Mouse (Mus musculus): Measurements from ENCODE around the gene Cldn19. TPM values are rescaled to one million over a fixed set of nuclear protein-coding genes. Genes with fewer than 3 reads are reported as not detected.

Cldn19 gene
- polyA plus RNA-seq, 1 experiment from 2014 or later: not detected

DNA sequence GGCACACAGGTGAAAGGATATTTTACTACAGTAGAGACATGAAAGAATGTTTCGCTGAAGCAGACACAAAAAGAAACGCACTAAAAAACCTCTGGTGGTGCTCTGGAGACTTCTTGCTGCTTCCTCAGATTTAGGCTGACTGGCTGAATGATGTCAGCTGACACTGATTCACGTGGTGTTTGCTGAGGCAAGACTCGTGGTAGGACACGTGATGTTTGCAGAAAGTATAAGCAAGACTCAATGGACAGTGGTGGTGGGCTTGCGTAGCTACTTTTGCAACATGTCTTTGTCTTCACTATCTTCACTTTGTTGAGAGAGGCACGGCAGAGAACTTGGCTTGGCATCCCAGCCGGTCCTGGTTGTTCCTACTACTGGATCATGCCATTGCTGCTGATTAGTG is 48.1 kb downstream of the Cldn19 start:
- H3K4me2 ChIP-seq (ENCODE audit: low read depth, low read length): no peak overlapping the region
- no peak for ATAC-seq (ENCODE audit: low read depth)
- 71% methylated on average over 8 of the region's 8 CpGs for WGBS (ENCODE audit: insufficient replicate concordance)

DNA sequence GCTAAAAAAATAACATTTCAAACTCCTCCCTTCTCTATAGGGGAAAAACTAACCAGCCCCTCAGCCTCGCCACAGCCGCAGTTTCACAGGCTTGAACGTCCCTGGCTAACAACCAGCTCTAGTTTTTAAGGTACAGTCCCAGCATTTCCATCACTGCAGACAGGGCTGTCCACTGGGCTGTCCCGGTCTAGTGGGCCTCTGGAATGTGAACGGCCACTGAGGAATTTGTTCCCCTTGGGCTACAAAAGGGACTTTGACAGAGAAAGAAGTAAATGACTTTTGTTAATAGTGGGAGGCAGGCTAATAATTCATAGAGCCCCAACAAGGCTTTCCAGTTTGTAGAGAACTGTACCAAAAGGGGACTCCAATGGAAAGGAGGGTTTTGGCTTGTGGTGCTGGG is 50.2 kb downstream of the Cldn19 start:
- Histone ChIP-seq H3K36me3 (ENCODE audit: control insufficient read depth, insufficient read depth) (peaks cover 9% of the 10 kb centered on the region), H3K4me2 (ENCODE audit: low read depth, low read length) (no peak overlapping the region), H3K4me3 (ENCODE audit: low read depth, low read length) (no peak overlapping the region), H3K4me1 (ENCODE audit: control insufficient read depth, low read depth, low read length) (no peaks in the 10 kb centered on the region), H3K27me3 (ENCODE audit: control insufficient read depth, insufficient read depth, low read depth, low read length) (no peaks in the 10 kb centered on the region), H3K9ac (ENCODE audit: low read depth, low read length) (no peak overlapping the region), H3K27ac (ENCODE audit: low read length) (no peak overlapping the region), H3K9me3 (replicated peaks; ENCODE audit: control insufficient read depth, low read length) (no peaks in the 10 kb centered on the region)
- WGBS (ENCODE audit: insufficient replicate concordance): 79% methylated on average over 5 of the region's 5 CpGs
- no peak for ATAC-seq (ENCODE audit: low read depth)

More for the DNA sequence above, 48.1 kb downstream of the Cldn19 start:
- Histone ChIP-seq H3K36me3 (ENCODE audit: control insufficient read depth, insufficient read depth) (no peaks in the 10 kb centered on the region), H3K27me3 (ENCODE audit: control insufficient read depth, insufficient read depth, low read depth, low read length) (no peaks in the 10 kb centered on the region), H3K9ac (ENCODE audit: low read depth, low read length) (no peak overlapping the region), H3K9me3 (replicated peaks; ENCODE audit: control insufficient read depth, low read length) (no peaks in the 10 kb centered on the region), H3K4me1 (ENCODE audit: control insufficient read depth, low read depth, low read length) (no peaks in the 10 kb centered on the region), H3K4me3 (ENCODE audit: low read depth, low read length) (no peak overlapping the region), H3K27ac (ENCODE audit: low read length) (no peak overlapping the region)

Other genes starting within 250 kb of the Cldn19 start
- gene Slc2a1, start 146.7 kb upstream of the Cldn19 start, polyA plus RNA-seq (2015; fragmentation: Nextera tagmentation; extraction: Ambion mirVana): 288 and 291 TPM in 2 replicates
- 2.0 and 2.1 TPM in 2 replicates for gene Zfp691, start 81.2 kb upstream of the Cldn19 start, polyA plus RNA-seq (2015; fragmentation: Nextera tagmentation; extraction: Ambion mirVana)
- gene Ermap, start 65.4 kb upstream of the Cldn19 start, polyA plus RNA-seq (2015; fragmentation: Nextera tagmentation; extraction: Ambion mirVana): 359 and 361 TPM in 2 replicates
- 69.6 and 79.2 TPM in 2 replicates for gene Svbp, start 60.1 kb upstream of the Cldn19 start, polyA plus RNA-seq (2015; fragmentation: Nextera tagmentation; extraction: Ambion mirVana)
- not detected in 2 replicates for gene Tmem269, start 37.2 kb upstream of the Cldn19 start, polyA plus RNA-seq (2015; fragmentation: Nextera tagmentation; extraction: Ambion mirVana)
- gene AU022252, start 22.7 kb upstream of the Cldn19 start, polyA plus RNA-seq (2015; fragmentation: Nextera tagmentation; extraction: Ambion mirVana): 10.0 and 11.6 TPM in 2 replicates
- 6.7 and 9.0 TPM in 2 replicates for gene P3h1, start 22.5 kb upstream of the Cldn19 start, polyA plus RNA-seq (2015; fragmentation: Nextera tagmentation; extraction: Ambion mirVana)
- 150 and 152 TPM in 2 replicates for gene Ybx1, start 39.2 kb downstream of the Cldn19 start, polyA plus RNA-seq (2015; fragmentation: Nextera tagmentation; extraction: Ambion mirVana)
- gene Ppih, start 65.1 kb downstream of the Cldn19 start, polyA plus RNA-seq (2015; fragmentation: Nextera tagmentation; extraction: Ambion mirVana): 37.7 and 45.8 TPM in 2 replicates
- gene Ccdc30, start 160.1 kb downstream of the Cldn19 start, polyA plus RNA-seq (2015; fragmentation: Nextera tagmentation; extraction: Ambion mirVana): 0.99 and 1.0 TPM in 2 replicates
- gene Ppcs, start 167.0 kb downstream of the Cldn19 start, polyA plus RNA-seq (2015; fragmentation: Nextera tagmentation; extraction: Ambion mirVana): 12.9 and 13.3 TPM in 2 replicates
- 0.14 and 0.31 TPM in 2 replicates for gene Zmynd12, start 167.4 kb downstream of the Cldn19 start, polyA plus RNA-seq (2015; fragmentation: Nextera tagmentation; extraction: Ambion mirVana)
- 0.05 TPM in 1 of 2 replicates, not detected in the other for gene Rimkla, start 237.2 kb downstream of the Cldn19 start, polyA plus RNA-seq (2015; fragmentation: Nextera tagmentation; extraction: Ambion mirVana)